Mouse (Mus musculus): ENCODE measurements around the gene Sesn3.

GRCm38 (mm10) chr9:14242308-14242707 is 32.6 kb upstream of the Sesn3 start:
- no peak for TF ChIP-seq CTCF (IDR thresholded peaks at IDR 0.05)
- TF ChIP-seq EP300 (IDR thresholded peaks at IDR 0.05), result no peak

All from lung, postnatal 0 days (tissue).